Mouse (Mus musculus) hindbrain, embryonic 13.5 days (tissue): Measurements from ENCODE around the gene Scpep1. TPM values are rescaled to one million over a fixed set of nuclear protein-coding genes. Genes with fewer than 3 reads are reported as not detected.

Experiments used
- ATAC-seq: fragments of 200-750 bp; cut with Nextera tagmentation; 2 replicates; pipeline ENCODE4 v1.8.0; 2017; ENCODE audit warnings: moderate TSS enrichment; ENCODE audit not compliant: low FRiP score
- H3K27ac ChIP-seq: fragments of 300-500 bp; sonication (generic); 2 replicates; pipeline ENCODE4 v1.5.1; 2015; ENCODE audit warnings: inconsistent platforms, mild to moderate bottlenecking, moderate library complexity
- H3K27me3 ChIP-seq: fragments of 300-500 bp; sonication (generic); 2 replicates; pipeline ENCODE4 v1.6.1; 2015; ENCODE audit warnings: mild to moderate bottlenecking, inconsistent platforms
- H3K36me3 ChIP-seq: fragments of 300-500 bp; sonication (generic); 2 replicates; pipeline ENCODE4 v1.6.1; 2015; ENCODE audit warnings: mild to moderate bottlenecking, inconsistent platforms
- H3K4me1 ChIP-seq: fragments of 300-500 bp; sonication (generic); replicated peaks from 2 replicates; pipeline ENCODE4 v1.6.1; 2015; ENCODE audit warnings: inconsistent platforms
- H3K4me2 ChIP-seq: fragments of 300-500 bp; sonication (generic); 2 replicates; pipeline ENCODE4 v1.6.1; 2015; ENCODE audit warnings: inconsistent platforms, mild to moderate bottlenecking, moderate library complexity
- H3K4me3 ChIP-seq: fragments of 300-500 bp; sonication (generic); 2 replicates; pipeline ENCODE4 v1.5.1; 2015; ENCODE audit warnings: mild to moderate bottlenecking, inconsistent platforms
- H3K9ac ChIP-seq: fragments of 300-500 bp; sonication (generic); 2 replicates; pipeline ENCODE4 v1.6.1; 2015; ENCODE audit warnings: mild to moderate bottlenecking, inconsistent platforms
- H3K9me3 ChIP-seq: fragments of 300-500 bp; sonication (generic); 2 replicates; pipeline ENCODE4 v1.6.1; 2016; ENCODE audit warnings: inconsistent platforms
- WGBS: fragments of 180-500 bp; shearing (Covaris S2); methylation state at CpG from one replicate; pipeline ENCODE4 v1.1.7; 2015; 5-methylcytosine and 5-hydroxymethylcytosine counted together
- polyA plus RNA-seq: library from polyadenylated mRNA; unstranded; fragments of >200 nt; fragmentation: Nextera tagmentation; extraction: Ambion mirVana; gene quantifications from 2 replicates; pipeline ENCODE4 v1.2.1, GENCODE M21; 2015

Gene Scpep1
- polyA plus RNA-seq, 1 experiment from 2014 or later, result 24.5 TPM

DNA sequence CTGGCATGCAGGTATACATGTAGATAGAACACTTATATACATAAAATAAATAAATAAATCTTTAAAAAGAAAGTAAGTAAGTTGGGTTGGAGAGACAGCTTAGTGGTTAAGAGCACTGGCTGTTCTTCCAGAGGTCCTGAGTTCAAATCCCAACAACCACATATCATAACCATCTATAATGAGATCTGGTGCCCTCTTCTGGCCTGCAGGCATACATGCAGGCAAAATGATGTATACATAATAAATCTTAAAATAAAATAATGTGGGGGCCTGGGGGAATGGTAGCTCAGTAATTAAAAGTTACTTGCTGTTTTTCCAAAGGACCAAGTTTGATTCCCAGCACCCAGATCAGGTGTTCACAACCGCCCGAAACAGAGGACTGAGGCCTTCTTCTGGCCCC lies 16.5 kb downstream of the Scpep1 start:
- no peak overlapping the region for H3K27ac ChIP-seq
- no peak overlapping the region for H3K4me3 ChIP-seq
- H3K27me3 ChIP-seq, result no peaks in the 10 kb centered on the region
- no peak overlapping the region for H3K4me2 ChIP-seq
- 98% methylated on average over 2 of the region's 2 CpGs for WGBS
- no peak for ATAC-seq
- H3K36me3 ChIP-seq, result peaks cover 38% of the 10 kb centered on the region
- no peak overlapping the region for H3K9ac ChIP-seq
- H3K4me1 ChIP-seq, result no peaks in the 10 kb centered on the region
- no peaks in the 10 kb centered on the region for H3K9me3 ChIP-seq

DNA sequence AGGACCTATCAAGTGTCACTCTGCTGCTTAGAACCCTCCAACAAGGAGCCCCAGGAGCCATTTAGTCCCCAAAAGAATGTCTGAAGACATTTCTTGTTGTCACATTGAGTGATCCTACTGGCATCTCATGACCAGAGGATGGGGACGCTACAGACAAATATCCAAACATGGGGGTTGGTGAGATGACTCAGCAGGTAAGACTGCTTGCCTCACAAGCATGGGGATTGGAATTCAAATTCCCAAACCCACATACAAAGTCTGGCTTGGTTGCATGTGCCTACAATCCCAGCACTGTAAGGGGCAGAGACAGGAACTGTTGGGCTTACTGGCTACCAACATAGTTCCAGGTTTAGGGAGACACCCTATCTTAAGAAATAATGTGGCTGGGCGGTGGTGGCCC lies 17.4 kb downstream of the Scpep1 start:
- no peak overlapping the region for H3K9ac ChIP-seq

GRCm38 (mm10) chr11:88934089-88935000 lies 20.9 kb downstream of the Scpep1 start:
- Histone ChIP-seq H3K4me3 (no peak overlapping the region), H3K27me3 (no peaks in the 10 kb centered on the region), H3K4me2 (no peak overlapping the region), H3K4me1 (no peaks in the 10 kb centered on the region), H3K9ac (no peak overlapping the region), H3K27ac (no peak overlapping the region), H3K36me3 (peaks cover 40% of the 10 kb centered on the region), H3K9me3 (no peaks in the 10 kb centered on the region)
- ATAC-seq, result no peak
- 93% methylated on average over 19 of the region's 19 CpGs for WGBS

More for the DNA sequence above, 17.4 kb downstream of the Scpep1 start:
- Histone ChIP-seq H3K4me2 (no peak overlapping the region), H3K9me3 (no peaks in the 10 kb centered on the region), H3K4me3 (no peak overlapping the region), H3K27ac (no peak overlapping the region), H3K36me3 (peaks cover 42% of the 10 kb centered on the region), H3K27me3 (no peaks in the 10 kb centered on the region), H3K4me1 (no peaks in the 10 kb centered on the region)
- no peak for ATAC-seq
- 94% methylated on average over 2 of the region's 2 CpGs for WGBS

DNA sequence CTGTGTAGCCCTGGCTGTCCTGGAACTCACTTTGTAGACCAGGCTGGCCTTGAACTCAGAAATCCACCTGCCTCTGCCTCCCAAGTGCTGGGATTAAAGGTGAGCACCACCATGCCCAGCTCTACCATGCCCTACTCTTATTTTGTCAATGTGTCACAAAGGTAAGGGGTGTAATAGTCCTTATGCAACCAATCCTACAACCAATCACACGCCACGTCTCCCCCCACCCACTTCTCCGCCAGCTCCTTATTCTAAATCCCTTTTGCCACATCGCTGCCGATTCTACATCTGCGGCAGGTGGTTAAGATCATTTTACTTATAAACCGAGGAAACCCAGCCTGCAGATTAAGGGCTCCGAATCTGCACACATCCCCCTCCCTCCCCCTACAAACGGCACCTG lies 22.2 kb downstream of the Scpep1 start:
- 95% methylated on average over 9 of the region's 9 CpGs for WGBS
- H3K4me3 ChIP-seq, result no peak overlapping the region

DNA sequence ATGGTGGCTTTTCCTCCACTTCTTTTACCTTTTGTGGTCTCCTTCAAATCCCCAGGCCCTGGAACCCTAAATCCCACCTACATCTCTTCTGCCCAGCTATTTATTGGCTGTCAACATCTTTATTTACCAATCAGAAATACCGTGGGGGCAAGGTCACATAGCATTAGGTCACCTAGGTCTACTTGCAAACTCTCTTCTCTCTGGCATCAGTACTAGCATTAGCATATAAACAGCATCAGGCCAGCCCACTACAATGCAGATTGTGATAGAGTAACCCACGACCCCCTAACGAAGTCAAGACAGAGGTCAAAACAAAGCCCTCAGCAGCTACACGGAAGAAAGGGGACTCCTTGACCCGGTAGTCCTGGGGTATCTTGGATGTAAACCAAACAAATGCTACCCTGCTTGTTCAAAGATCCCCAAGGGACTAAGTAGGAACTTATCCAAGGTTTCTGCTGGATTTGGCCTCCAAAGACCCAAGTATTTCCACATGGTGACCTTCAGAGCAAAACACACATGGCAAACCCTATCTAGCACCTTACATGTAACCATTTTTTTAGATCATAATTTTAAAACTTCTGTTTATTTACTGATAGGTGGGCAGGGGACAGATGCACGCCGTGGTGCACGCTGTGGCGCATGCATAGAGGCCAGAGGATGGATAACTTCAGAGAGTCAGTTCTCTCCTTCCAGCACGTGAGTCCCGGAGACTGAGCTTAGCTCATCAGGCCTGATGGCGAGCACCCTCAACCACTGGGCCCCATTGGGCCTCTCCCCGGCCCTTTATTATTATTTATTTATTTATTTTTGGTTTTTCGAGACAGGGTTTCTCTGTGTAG lies 23.4 kb downstream of the Scpep1 start:
- H3K9ac ChIP-seq, result no peak overlapping the region
- H3K4me2 ChIP-seq, result no peak overlapping the region
- H3K27me3 ChIP-seq, result no peaks in the 10 kb centered on the region
- WGBS, result 69% methylated on average over 14 of the region's 14 CpGs
- no peak overlapping the region for H3K27ac ChIP-seq
- H3K36me3 ChIP-seq, result peaks cover 45% of the 10 kb centered on the region
- no peak overlapping the region for H3K4me3 ChIP-seq
- ATAC-seq, result no peak
- no peaks in the 10 kb centered on the region for H3K4me1 ChIP-seq
- no peaks in the 10 kb centered on the region for H3K9me3 ChIP-seq

More for the DNA sequence above, 22.2 kb downstream of the Scpep1 start:
- Histone ChIP-seq H3K27me3 (no peaks in the 10 kb centered on the region), H3K4me1 (no peaks in the 10 kb centered on the region), H3K4me2 (no peak overlapping the region), H3K36me3 (peaks cover 45% of the 10 kb centered on the region), H3K27ac (no peak overlapping the region), H3K9me3 (no peaks in the 10 kb centered on the region), H3K9ac (no peak overlapping the region)
- no peak for ATAC-seq

DNA sequence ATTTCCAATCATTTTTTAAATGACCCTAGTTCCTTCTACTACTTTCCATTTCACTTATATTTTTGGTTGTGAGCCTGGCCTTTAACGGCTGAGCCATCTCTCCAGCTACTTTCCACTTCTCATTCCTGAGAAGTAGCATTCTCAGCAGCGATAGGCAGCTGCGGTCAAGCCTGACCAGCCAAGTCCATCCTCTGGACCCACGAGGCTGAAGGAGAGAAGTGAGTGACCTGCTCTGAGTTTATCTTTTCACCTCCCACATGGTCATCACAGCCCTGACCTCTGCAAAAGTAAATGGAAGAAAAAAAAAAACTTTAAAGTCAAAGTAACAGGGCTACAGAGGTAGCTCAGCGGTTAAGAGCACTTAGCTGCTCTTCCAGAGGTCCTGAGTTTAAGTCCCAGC lies 28.7 kb downstream of the Scpep1 start:
- no peaks in the 10 kb centered on the region for H3K9me3 ChIP-seq
- no peak for ATAC-seq

GRCm38 (mm10) chr11:88909388-88910036 lies 45.8 kb downstream of the Scpep1 start:
- no peaks in the 10 kb centered on the region for H3K4me1 ChIP-seq
- no peak overlapping the region for H3K4me3 ChIP-seq
- H3K9me3 ChIP-seq, result no peaks in the 10 kb centered on the region
- no peaks in the 10 kb centered on the region for H3K36me3 ChIP-seq
- H3K4me2 ChIP-seq, result no peak overlapping the region
- 92% methylated on average over 8 of the region's 8 CpGs for WGBS
- H3K27me3 ChIP-seq, result no peaks in the 10 kb centered on the region
- H3K9ac ChIP-seq, result no peak overlapping the region
- no peak for ATAC-seq
- no peak overlapping the region for H3K27ac ChIP-seq

More for the DNA sequence above, 28.7 kb downstream of the Scpep1 start:
- no peak overlapping the region for H3K4me3 ChIP-seq
- peaks cover 39% of the 10 kb centered on the region for H3K36me3 ChIP-seq
- no peak overlapping the region for H3K27ac ChIP-seq
- H3K4me2 ChIP-seq, result no peak overlapping the region
- WGBS, result 88% methylated on average over 5 of the region's 5 CpGs
- no peak overlapping the region for H3K9ac ChIP-seq
- no peaks in the 10 kb centered on the region for H3K4me1 ChIP-seq
- no peaks in the 10 kb centered on the region for H3K27me3 ChIP-seq

DNA sequence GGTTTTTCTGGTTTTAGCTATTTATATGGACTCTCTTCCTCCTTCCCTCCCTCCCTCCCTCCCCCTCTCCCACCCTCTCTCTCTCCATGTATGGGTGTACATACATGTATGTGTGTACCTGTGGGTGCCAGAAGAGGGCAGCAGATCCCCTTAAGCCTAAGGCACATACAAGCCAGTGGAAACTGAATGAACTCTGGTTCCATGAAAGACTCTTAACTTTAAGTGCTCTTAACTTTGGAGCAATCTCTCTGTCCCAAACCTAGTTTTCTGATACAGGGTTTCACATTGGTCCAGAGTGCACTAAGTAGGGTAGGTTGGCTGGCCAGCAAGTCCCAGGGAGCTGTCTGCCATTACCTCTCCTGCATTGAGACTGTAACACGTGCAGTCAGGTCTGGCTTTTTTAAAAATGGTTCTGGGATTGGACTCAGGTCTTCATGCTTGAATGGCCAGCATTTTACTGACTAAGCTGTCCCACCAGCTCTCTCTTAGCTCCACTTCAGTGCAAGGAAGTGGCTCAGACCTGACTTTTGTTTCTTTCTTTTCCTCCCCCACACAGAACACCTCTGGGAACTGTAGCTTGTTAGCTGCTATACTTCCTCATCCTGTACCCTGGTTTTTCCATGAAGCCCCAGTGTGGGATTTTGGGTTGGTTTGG lies 46.6 kb downstream of the Scpep1 start:
- no peaks in the 10 kb centered on the region for H3K9me3 ChIP-seq
- 93% methylated on average over 1 of the region's 1 CpGs for WGBS
- no peaks in the 10 kb centered on the region for H3K36me3 ChIP-seq
- no peak overlapping the region for H3K4me3 ChIP-seq
- no peaks in the 10 kb centered on the region for H3K4me1 ChIP-seq
- H3K27ac ChIP-seq, result no peak overlapping the region
- no peak overlapping the region for H3K4me2 ChIP-seq
- ATAC-seq, result no peak
- H3K27me3 ChIP-seq, result no peaks in the 10 kb centered on the region
- H3K9ac ChIP-seq, result no peak overlapping the region

- ATAC-seq, result no peak
- H3K9ac ChIP-seq, result no peak overlapping the region
- 95% methylated on average over 7 of the region's 7 CpGs for whole genome bisulfite sequencing
These were observed 47.4 kb downstream of the Scpep1 start for GRCm38 (mm10) chr11:88907886-88908285.

GRCm38 (mm10) chr11:88905621-88906020 lies 49.6 kb downstream of the Scpep1 start:
- 35% methylated on average over 2 of the region's 2 CpGs for WGBS

More at GRCm38 (mm10) chr11:88907886-88908285, 47.4 kb downstream of the Scpep1 start:
- H3K36me3 ChIP-seq, result no peaks in the 10 kb centered on the region
- H3K9me3 ChIP-seq, result no peaks in the 10 kb centered on the region
- no peaks in the 10 kb centered on the region for H3K27me3 ChIP-seq
- H3K4me2 ChIP-seq, result no peak overlapping the region
- no peak overlapping the region for H3K4me3 ChIP-seq
- no peaks in the 10 kb centered on the region for H3K4me1 ChIP-seq
- no peak overlapping the region for H3K27ac ChIP-seq

DNA sequence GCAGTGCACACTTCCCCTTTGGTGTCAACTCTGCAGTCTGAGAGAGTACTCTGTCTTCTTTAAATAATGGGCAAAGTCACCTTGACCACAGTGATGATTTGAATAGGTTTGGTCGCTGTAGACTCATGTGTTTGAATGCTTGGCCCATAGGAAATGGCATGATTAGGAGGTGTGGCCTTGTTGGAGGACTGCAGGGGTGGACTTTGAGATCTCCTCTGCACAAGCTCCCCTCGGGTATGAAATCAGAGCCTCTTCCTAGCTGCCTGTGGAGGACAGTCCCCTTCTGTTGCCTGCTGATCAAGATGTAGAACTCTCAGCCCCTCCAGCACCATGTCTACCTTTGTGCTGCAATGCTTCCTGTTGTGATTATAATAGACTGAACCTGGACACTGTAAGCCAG lies 51.2 kb downstream of the Scpep1 start:
- Histone ChIP-seq H3K9me3 (no peaks in the 10 kb centered on the region), H3K4me2 (no peak overlapping the region), H3K36me3 (no peaks in the 10 kb centered on the region), H3K4me1 (no peaks in the 10 kb centered on the region), H3K9ac (no peak overlapping the region), H3K27ac (no peak overlapping the region), H3K4me3 (no peak overlapping the region), H3K27me3 (0 out of 2 replicates have a peak, but pooled peaks cover 3% of the 10 kb centered on the region)
- WGBS, result 69% methylated on average over 2 of the region's 2 CpGs
- ATAC-seq, result no peak

More at GRCm38 (mm10) chr11:88905621-88906020, 49.6 kb downstream of the Scpep1 start:
- Histone ChIP-seq H3K27ac (no peak overlapping the region), H3K36me3 (no peaks in the 10 kb centered on the region), H3K4me3 (no peak overlapping the region), H3K27me3 (no peaks in the 10 kb centered on the region), H3K9me3 (no peaks in the 10 kb centered on the region), H3K4me2 (no peak overlapping the region), H3K9ac (no peak overlapping the region), H3K4me1 (no peaks in the 10 kb centered on the region)
- no peak for ATAC-seq
